Mouse (Mus musculus) gastrocnemius, adult 2 months (tissue): ENCODE results near the gene Nt5dc2. TPM values are rescaled to one million over a fixed set of nuclear protein-coding genes. Genes with fewer than 3 reads are reported as not detected.

Experiments used
- DNase-seq: peaks from one replicate; pipeline ENCODE4 v3.0.0; 2022
- H3K27ac ChIP-seq: fragments of 200-600 bp; 2 replicates; pipeline ENCODE4 v1.8.1; 2022; ENCODE audit warnings: mild to moderate bottlenecking
- H3K4me3 ChIP-seq: fragments of 200-600 bp; 2 replicates; pipeline ENCODE4 v1.8.1; 2022; ENCODE audit warnings: mild to moderate bottlenecking, moderate library complexity
- CTCF ChIP-seq: fragments of 200-600 bp; IDR thresholded peaks from 2 replicates; pipeline ENCODE4 v1.8.1; 2022; ENCODE audit warnings: antibody characterized with exemption, mild to moderate bottlenecking, moderate library complexity
- intact Hi-C: fragments of 180-260 bp; cut with DNase I; formaldehyde crosslinking; loops from one replicate; pipeline ENCODE4 v1.15.1; 2025
- total RNA-seq, 2 experiments: library from RNA; stranded (reverse); gene quantifications; 2 replicates each; pipeline ENCODE4 v1.2.3; 2021

Nt5dc2 gene
- total RNA-seq, 2 experiments from 2014 or later: 1.2 to 1.7 TPM

- H3K27ac ChIP-seq: peak overlapping the region; percentile 93
- DNase-seq: peak; percentile 51
- H3K4me3 ChIP-seq: peak overlapping the region; percentile 91
- intact Hi-C loops: loop anchor here (2.0 to 5.0 kb wide), 3 partner anchors 41 to 124 kb away; partner anchors contain the start of genes Bap1 and Phf7
- no peak for TF ChIP-seq CTCF
Measured at GRCm38 (mm10) chr14:31128101-31128825, 2.6 kb upstream of the Nt5dc2 start.

- intact Hi-C loops: loop anchor here (2.0 to 5.0 kb wide), 3 partner anchors 42 to 123 kb away; partner anchors contain the start of genes Bap1 and Phf7
- H3K27ac ChIP-seq: peak within 1 kb of the TSS; percentile 93
- peak; percentile 71 for TF ChIP-seq CTCF
- peak within 1 kb of the TSS; percentile 91 for H3K4me3 ChIP-seq
- peak; percentile 98 for DNase-seq
Measured at GRCm38 (mm10) chr14:31128826-31129219, 2.0 kb upstream of the Nt5dc2 start, which contains the start of gene Smim4. Smim4 (minus strand) TSS chr14:31128956.

GRCm38 (mm10) chr14:31129326-31130235 lies 1.3 kb upstream of the Nt5dc2 start:
- no peak for DNase-seq
- TF ChIP-seq CTCF: no peak
- intact Hi-C loops: loop anchor here (2.0 to 5.0 kb wide), 4 partner anchors 43 to 123 kb away; partner anchors contain the start of genes Bap1 and Phf7
- Histone ChIP-seq H3K4me3 (peak overlapping the region; percentile 91), H3K27ac (peak overlapping the region; percentile 73)

- intact Hi-C loops: loop anchor here (5.0 kb wide), 1 partner anchor 46 kb away; no protein-coding TSS in a partner anchor
- no peak for DNase-seq
- Histone ChIP-seq H3K27ac (peak overlapping the region; percentile 56), H3K4me3 (peak overlapping the region; percentile 79)
- no peak for TF ChIP-seq CTCF
Measured at GRCm38 (mm10) chr14:31131272-31131821, 494 bp downstream of the Nt5dc2 start.

- intact Hi-C loops: loop anchor here (5.0 kb wide), 1 partner anchor 45 kb away; no protein-coding TSS in a partner anchor
Measured at GRCm38 (mm10) chr14:31132031-31132430, 1.2 kb downstream of the Nt5dc2 start.

GRCm38 (mm10) chr14:31132491-31132975 lies 1.7 kb downstream of the Nt5dc2 start:
- intact Hi-C loops: loop anchor here (5.0 kb wide), 1 partner anchor 45 kb away; no protein-coding TSS in a partner anchor
- TF ChIP-seq CTCF: no peak
- no peak overlapping the region for H3K4me3 ChIP-seq
- DNase-seq: no peak
- no peak overlapping the region for H3K27ac ChIP-seq

More at GRCm38 (mm10) chr14:31132031-31132430, 1.2 kb downstream of the Nt5dc2 start:
- no peak overlapping the region for H3K27ac ChIP-seq
- H3K4me3 ChIP-seq: no peak overlapping the region
- no peak for TF ChIP-seq CTCF
- no peak for DNase-seq

- Histone ChIP-seq H3K27ac (no peak overlapping the region), H3K4me3 (no peak overlapping the region)
- DNase-seq: no peak
- intact Hi-C loops: loop anchor here (5.0 kb wide), 1 partner anchor 44 kb away; no protein-coding TSS in a partner anchor
- no peak for TF ChIP-seq CTCF
Measured at GRCm38 (mm10) chr14:31133023-31133665, 2.3 kb downstream of the Nt5dc2 start.

- Histone ChIP-seq H3K4me3 (no peak overlapping the region), H3K27ac (no peak overlapping the region)
- no peak for DNase-seq
- intact Hi-C loops: loop anchor here (5.0 kb wide), 1 partner anchor 43 kb away; no protein-coding TSS in a partner anchor
- TF ChIP-seq CTCF: no peak
Measured at GRCm38 (mm10) chr14:31134015-31135000, 3.5 kb downstream of the Nt5dc2 start.

GRCm38 (mm10) chr14:31135495-31136410 lies 4.9 kb downstream of the Nt5dc2 start:
- Histone ChIP-seq H3K27ac (no peak overlapping the region), H3K4me3 (no peak overlapping the region)
- no peak for DNase-seq
- intact Hi-C loops: no loop called here
- no peak for TF ChIP-seq CTCF
